Mouse (Mus musculus) hematopoietic stem cell, adult 5-6 weeks (primary cell): ENCODE results near the gene Fhod1. TPM values are rescaled to one million over a fixed set of nuclear protein-coding genes. Genes with fewer than 3 reads are reported as not detected.

Experiments used
- ATAC-seq, 2 experiments: fragments of 125-278 bp in 1 of 2; replicated peaks in 1 of 2; 2 replicates each; pipeline ENCODE4 v1.8.0; 2016 to 2017; ENCODE audit warnings: inconsistent platforms in 2 of 2, mild to moderate bottlenecking in 2 of 2, moderate number of reproducible peaks in 2 of 2, low read depth in 1 of 2, moderate TSS enrichment in 1 of 2; ENCODE audit not compliant: low FRiP score in 2 of 2, poor library complexity in 2 of 2, severe bottlenecking in 2 of 2, insufficient read depth in 1 of 2, low TSS enrichment in 1 of 2
- total RNA-seq: library from RNA; stranded (forward); fragments of 172-1452, 232-1000 nt; gene quantifications from 2 replicates; pipeline ENCODE4 v1.2.3, GENCODE M21; 2017

Fhod1 gene
- total RNA-seq: 5.1 and 6.4 TPM in 2 replicates

- ATAC-seq: peak; percentile 83 to 89
Observed at GRCm38 (mm10) chr8:105347428-105348221, at the start of gene Fhod1. Gene Fhod1, minus strand, starts transcription at chr8:105347953.

- no peak for ATAC-seq
Observed at GRCm38 (mm10) chr8:105393915-105394314, 46.2 kb upstream of the Fhod1 start.

GRCm38 (mm10) chr8:105393089-105393787 lies 45.5 kb upstream of the Fhod1 start:
- ATAC-seq: no peak

GRCm38 (mm10) chr8:105389096-105389495 lies 41.3 kb upstream of the Fhod1 start:
- ATAC-seq: no peak

GRCm38 (mm10) chr8:105387151-105387550 lies 39.4 kb upstream of the Fhod1 start:
- ATAC-seq: no peak

- ATAC-seq: no peak
Observed at GRCm38 (mm10) chr8:105384070-105384469, 36.3 kb upstream of the Fhod1 start.

- ATAC-seq: 0 out of 4 replicates have a peak, but pooled peaks of 1 of the 2 experiments have one; percentile 12
Observed at GRCm38 (mm10) chr8:105380308-105380707, 32.6 kb upstream of the Fhod1 start.

- 0 out of 4 replicates have a peak, but pooled peaks of 1 of the 2 experiments have one; percentile 13 for ATAC-seq
Observed at GRCm38 (mm10) chr8:105378673-105379072, 30.9 kb upstream of the Fhod1 start.

GRCm38 (mm10) chr8:105374513-105374966 lies 26.8 kb upstream of the Fhod1 start:
- peak; percentile 39; a peak in 3 of 4 replicates for ATAC-seq

- ATAC-seq: no peak
Observed at GRCm38 (mm10) chr8:105373032-105373431, 25.3 kb upstream of the Fhod1 start, which contains the start of gene Plekhg4. Gene Plekhg4, plus strand, starts transcription at chr8:105373274.

- ATAC-seq: no peak
Observed at GRCm38 (mm10) chr8:105372473-105372872, 24.7 kb upstream of the Fhod1 start.

GRCm38 (mm10) chr8:105367107-105367506 lies 19.4 kb upstream of the Fhod1 start:
- ATAC-seq: no peak

- ATAC-seq: no peak
Observed at GRCm38 (mm10) chr8:105361751-105362702, 14.3 kb upstream of the Fhod1 start.

GRCm38 (mm10) chr8:105359646-105360045 lies 11.9 kb upstream of the Fhod1 start:
- no peak for ATAC-seq

GRCm38 (mm10) chr8:105359208-105359607 lies 11.5 kb upstream of the Fhod1 start:
- no peak for ATAC-seq

GRCm38 (mm10) chr8:105356681-105357080 lies 8.9 kb upstream of the Fhod1 start:
- no peak for ATAC-seq
